Mouse (Mus musculus): Measurements from ENCODE around the gene Magohb.

DNA sequence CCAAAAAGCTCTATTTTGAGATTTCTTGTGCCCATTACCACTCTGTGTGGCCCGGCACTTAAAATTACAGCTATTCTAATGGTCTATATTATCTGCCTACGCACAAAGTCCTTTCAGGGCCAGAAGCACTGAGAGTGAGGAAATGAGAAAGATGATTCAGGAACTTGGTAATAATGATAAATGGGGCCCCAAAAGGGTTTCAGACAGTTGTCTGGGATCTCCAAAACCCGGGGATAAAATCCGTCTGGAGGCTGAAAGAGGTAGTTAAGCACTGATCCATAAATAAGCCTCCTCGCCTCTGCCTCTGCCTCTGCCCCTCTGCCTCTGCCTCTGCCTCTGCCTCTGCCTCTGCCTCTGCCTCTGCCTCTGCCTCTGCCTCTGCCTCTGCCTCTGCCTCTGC is 28.9 kb downstream of the Magohb start:
- no peak for TF ChIP-seq CTCF (IDR thresholded peaks at IDR 0.05; ENCODE audit: low read depth)
- no peak for TF ChIP-seq EP300 (optimal IDR thresholded peaks at IDR 0.05)
